Mouse (Mus musculus): ENCODE data around the gene Atp6v1fnb.

The Atp6v1fnb gene

DNA sequence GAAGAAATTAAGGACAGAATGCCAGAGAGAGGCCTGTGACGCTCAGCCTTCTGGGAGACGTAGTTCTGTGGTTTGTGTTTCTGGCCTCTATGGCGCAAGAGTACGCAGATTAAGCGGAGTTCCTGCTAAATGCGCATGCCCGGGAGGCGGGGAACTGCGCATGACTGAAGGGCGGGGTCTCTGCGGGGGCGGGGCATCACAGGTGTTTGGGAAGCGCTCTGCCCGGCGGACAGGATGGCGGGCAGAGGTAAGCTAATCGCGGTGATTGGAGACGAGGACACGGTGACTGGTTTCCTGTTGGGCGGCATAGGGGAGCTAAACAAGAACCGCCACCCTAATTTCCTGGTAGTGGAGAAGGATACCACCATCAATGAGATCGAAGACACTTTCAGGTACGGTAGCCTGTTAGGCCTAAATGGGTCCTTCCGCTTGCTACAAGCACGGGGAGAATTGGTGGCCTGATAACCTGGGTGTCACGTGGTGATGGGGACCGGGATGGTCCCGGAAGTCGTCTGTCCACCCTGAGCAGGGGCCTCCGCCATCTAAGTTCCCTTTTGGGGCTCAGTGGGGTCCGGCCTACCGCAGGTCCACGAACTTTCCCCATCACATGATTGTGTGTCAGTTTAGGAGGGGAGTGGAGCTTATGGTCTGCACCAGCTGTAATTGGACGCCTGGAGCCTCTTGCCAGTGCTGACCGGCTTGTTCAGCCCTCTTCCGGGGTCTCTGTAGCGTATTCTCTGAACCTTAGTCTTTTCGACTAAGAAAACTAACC, 3.5 kb upstream of the Atp6v1fnb start, which contains the start of gene Atp6v1f:
TSS of gene Atp6v1f (plus strand) at position 136 of the 772 bp plus-strand sequence.
- DNase-seq (ENCODE audit: low spot score) = peak; percentile 87

DNA sequence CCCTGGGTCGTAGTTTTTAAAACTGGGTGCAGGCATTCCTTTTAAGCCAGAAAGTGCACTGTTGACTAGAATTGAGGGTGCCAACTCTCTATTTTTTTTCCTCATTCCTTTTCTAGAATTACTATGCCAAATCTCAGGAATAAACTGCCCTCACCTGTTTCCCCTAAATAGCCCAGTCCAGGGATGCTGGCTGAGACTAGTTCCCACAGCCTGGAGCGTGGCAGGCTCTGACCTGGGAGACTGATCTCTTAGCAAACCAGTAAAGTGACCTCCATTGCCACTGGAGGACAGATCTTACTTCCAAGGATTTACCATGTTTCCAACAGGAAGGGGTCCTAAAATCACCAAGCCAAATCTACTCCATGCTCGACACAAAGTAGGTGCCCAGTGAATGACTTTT, 2.4 kb upstream of the Atp6v1fnb start:
- DNase-seq (ENCODE audit: low spot score) = no peak

DNA sequence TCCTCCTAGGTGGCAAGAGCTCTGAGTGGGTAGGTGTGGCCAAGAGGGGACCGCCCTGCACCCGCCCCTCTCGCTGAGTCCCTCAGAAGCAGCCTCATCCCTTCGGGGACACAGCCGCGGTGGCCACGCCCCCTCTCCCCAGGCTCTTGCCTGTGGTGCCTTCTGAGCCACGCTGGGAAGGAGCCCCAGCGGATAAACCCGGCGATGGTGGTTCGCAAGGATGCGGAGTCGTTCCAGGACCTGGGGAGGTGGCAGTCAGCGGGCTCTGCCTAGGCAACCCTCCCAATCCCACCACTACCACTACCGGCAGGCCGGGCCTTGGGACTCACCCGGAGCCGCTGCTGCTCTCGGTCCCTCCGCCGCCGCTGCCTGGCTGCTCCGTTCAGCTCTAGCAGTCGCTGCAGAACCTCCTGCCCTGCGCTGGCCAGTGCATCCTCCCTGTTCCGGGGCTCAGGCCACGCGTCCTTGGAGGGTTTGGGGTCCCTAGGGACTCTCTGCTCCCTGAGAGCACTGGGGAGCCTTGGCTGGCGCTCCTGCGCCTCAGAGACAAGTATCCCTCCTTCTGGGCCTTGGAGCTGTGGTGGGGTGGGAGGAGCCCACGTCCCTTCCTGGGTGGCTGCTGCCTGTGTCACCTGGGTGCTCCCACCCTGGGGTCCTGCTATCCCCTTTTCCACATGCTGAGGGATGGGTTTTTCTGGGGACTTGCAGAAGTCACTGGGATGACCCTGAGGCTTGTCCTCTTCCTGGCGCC, 2.9 kb downstream of the Atp6v1fnb start:
- peak; percentile 65 for DNase-seq (ENCODE audit: low spot score)

DNA sequence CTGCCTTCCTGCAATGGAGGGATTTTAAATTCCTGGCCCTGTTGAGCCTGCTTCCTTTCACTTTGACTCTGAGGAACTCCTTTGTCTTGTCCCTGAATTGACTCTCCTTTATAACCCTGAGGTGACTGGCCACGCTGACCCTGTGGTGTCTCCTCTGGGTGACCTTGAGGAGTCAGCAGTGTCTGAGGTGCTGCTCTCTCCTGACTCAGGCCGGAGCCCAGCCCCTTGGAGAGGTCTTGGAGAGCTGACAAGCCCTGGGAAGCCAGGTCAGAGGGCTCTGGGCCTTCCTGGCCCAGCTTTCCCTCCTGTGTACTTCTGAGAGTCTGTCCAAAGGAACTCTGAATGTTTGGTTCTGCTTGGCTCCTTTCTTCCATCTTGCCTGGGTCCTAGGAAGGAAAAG, 3.5 kb downstream of the Atp6v1fnb start:
- DNase-seq (ENCODE audit: low spot score) = no peak

DNA sequence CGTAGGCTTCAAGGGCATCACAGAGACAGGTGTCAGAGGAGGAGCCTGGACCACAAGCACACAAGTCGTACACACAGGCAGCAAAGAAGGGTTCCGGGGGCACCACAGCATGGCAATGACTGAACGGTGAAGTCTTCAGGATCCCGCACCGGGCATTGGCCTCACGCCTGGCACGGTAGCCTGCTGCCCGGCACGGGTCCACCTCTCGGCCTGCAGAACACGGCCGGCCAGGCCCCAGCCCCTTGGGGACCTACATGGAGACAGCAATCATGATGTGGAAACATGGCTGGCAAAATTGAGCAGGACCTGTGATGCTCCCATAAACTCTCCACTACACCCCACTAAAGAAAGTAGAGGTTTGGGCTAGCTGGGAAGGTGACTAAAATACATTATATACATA, 11.5 kb downstream of the Atp6v1fnb start:
- no peak for DNase-seq (ENCODE audit: low spot score)

DNA sequence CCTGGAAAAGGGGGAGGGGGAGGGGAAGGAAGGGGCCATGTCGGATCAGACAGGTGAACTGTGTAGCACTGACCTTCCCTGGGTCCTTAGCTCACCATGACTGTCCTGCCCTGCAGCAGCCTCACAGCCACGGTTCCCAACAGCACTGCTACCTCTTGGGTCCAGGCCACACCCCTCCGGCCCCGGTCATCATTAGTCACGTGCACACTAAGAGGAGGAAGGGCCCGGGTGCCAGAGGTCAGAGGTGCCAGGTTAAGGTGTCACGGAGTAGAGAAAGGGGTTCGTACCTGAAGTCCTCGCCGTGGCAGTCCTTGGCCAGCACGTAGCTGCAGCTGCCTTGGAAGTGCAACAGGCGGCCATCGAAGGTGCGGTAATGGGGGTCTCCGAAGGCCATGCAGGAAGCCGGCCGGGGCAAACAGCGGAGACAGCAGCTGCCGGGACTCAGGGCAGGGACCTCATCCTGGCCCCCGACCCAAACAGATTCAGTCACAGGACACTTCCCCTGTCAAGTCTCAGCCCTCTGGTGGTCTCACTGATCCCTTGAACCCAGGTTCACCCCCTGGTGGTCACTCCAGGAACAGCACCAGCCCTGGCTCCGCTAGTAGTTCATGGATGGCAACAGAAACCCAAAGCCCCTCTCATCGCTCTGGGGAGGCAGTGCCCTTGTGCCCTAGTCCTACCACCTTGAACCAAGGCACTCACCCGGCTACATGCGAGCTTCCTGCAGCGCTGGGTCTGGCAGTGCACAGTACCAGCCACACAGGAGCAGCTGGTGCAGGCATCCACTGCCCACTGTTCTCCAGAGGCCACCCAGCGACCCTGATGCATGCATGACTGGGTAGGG, 13.7 kb downstream of the Atp6v1fnb start:
- DNase-seq (ENCODE audit: low spot score) = peak; percentile 44

DNA sequence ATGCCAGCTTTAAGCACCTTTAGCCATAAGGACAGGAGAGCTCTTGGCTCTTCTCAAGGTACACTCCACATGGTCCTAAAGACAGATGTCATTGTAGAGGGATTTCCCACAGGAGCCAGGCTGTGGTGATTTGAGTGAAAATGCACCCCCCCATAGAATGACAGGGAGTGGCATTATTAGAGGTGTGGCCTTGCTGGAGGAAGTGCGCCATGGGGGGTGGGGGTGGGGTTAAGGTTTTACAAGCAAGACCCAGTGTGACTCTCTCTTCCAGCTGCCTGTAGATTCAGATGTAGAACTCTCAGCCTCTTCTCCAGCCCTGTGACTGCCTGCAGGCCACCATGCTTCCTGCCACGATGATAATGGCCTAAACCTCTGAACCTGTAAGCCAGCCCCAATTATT, 14.7 kb downstream of the Atp6v1fnb start:
- no peak for DNase-seq (ENCODE audit: low spot score)

DNA sequence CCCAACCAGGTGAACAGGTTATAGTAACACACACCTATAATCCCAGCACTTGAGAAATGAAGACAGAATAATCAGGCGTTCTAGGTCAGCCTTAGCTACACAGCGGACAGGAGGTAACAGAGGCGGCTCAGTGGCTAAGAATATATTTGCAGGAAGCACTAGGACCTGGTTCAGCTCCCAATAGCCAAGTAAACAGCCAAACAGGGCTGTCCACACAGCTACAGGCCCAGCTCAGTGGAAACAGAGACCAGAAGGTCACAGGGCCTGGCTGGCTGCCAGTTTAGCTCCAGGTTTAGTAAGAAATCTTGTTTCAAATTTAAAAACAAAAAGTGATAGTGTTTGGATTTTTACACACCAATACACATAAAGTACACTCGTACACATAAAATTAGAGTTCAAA, 22.9 kb downstream of the Atp6v1fnb start:
- no peak for DNase-seq (ENCODE audit: low spot score)

DNA sequence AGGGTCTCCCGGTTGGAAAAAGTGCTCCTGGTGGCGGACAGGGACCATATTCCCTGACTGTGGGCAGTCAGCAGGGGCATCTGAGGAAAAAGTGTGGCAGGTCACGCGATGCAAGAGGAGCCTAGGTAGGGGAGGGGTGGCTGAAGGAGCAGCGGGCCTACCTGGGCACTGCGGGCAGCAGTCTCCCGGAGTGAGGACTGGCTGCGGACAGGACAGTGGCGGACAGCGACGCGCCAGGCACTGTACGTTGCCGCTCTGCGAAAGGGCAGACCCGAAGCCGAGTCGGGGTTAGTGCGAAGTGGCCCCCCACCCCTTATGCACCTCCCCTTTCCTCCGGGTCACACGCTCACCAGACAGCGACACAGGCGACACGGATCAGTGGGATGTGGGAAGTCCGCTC, 25.0 kb downstream of the Atp6v1fnb start:
- no peak for DNase-seq (ENCODE audit: low spot score)

DNA sequence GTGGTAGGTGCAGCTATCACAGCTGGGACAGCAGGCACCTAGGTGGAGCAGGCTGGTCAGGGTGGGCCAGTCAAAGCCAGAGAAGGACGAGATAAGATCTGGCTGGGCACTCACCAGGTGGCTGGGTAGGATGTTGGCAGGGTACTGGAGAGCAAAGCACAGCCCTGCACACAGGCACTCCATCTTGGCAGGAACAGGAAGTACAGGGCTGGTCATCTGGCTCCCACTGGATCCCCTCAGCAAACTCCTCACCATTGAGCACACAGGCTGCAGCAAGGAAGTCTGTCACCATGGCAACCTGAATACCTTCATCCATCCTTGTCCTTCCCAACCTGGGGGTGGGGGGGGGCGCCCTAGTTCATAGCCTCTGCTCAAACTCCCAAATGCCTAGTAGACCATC, 26.6 kb downstream of the Atp6v1fnb start:
- no peak for DNase-seq (ENCODE audit: low spot score)

DNA sequence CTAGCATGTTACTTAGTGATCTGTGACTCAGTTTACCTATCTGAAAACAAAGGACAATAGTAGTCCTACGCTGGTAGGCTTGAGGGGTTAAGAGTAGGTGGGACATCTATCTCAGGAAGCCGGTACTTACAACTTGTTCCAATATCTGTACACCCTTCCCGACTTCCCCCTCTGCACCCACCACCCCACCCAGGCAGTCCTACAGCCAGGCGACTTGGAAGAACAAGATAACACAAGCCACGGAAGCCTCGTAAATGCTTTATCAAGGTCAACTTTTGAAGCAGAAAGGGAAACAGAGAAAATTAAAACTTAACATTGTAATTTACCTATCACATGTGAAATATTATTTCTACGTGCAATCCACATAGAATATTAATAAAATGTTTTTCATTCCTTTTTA, 28.9 kb downstream of the Atp6v1fnb start:
- no peak for DNase-seq (ENCODE audit: low spot score)

DNA sequence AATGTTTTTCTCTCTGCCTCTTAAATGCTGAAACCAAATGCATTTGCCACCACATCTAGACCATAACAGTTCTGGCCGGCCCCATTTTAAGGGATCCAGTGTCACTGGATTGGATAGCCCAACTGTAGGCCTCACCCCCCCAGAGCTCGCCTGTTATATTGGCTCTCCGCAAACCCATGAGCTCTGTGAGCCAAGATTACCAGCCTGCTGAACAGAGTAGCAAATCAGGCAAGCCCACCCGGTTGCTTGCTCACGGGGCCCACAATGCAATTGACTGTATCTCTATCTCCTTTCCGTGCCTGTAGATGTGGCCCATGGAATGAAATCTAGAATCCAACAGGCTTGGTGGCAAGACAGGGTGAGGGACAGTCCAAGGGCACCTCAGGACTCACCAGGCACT, 29.6 kb downstream of the Atp6v1fnb start:
- DNase-seq (ENCODE audit: low spot score) = no peak

DNA sequence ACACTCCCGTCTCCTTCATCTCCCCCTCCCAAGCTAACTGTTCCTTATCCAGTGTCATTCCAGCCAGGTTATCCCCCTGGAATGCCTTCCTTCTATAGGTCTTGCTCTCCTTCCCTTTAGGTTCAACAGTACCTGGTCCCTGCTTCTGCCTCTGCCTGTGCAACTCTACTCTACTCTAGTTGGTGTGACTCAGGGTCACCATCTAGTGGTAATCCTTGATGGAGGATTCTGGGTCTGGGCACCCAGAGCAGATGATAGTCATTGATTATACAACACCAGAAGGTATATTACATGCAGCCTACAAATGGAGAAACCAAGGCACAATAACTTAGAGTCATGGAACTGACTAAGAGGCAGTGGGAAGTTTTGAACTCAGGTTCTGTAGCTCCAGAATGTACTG, 30.4 kb downstream of the Atp6v1fnb start:
- DNase-seq (ENCODE audit: low spot score) = no peak

DNA sequence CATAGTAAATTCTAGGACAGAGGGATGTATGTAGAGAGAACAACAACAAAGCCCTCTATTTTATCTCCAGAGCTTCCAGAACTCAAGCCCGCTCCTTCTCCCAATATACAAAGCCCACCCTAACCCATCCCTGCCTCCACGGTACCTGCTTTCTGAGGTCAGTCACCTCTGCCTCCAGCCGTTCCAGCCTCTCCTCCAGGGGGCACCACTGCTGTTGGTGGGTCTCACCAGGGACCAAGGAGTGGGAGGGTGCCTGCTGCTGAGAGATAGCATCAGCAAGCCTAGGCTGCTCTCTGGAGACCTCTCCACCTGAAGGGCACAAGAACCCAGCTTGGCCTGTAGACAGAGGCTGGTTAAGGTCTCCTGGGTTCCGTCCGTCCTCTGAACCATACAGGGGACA, 34.3 kb downstream of the Atp6v1fnb start:
- DNase-seq (ENCODE audit: low spot score) = no peak

DNA sequence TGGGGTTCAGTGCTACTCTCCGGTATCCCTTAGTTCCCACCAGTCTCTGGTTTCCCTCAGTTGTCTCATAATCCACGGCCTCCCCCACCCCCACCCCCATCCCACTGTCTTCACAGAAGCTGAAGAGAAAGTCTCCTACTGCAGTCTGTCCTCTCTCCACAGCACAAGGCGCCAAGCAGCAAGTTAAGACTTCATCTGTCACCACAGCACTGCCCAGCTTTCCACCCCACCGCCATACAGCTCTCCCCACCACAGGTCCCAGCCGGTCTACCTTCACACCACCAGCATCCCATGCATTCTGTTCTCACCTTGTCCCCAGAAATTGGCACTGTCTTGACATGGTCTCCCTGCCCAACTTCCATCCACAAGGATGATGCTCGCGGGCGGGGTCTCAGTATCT, 35.6 kb downstream of the Atp6v1fnb start:
- no peak for DNase-seq (ENCODE audit: low spot score)

DNA sequence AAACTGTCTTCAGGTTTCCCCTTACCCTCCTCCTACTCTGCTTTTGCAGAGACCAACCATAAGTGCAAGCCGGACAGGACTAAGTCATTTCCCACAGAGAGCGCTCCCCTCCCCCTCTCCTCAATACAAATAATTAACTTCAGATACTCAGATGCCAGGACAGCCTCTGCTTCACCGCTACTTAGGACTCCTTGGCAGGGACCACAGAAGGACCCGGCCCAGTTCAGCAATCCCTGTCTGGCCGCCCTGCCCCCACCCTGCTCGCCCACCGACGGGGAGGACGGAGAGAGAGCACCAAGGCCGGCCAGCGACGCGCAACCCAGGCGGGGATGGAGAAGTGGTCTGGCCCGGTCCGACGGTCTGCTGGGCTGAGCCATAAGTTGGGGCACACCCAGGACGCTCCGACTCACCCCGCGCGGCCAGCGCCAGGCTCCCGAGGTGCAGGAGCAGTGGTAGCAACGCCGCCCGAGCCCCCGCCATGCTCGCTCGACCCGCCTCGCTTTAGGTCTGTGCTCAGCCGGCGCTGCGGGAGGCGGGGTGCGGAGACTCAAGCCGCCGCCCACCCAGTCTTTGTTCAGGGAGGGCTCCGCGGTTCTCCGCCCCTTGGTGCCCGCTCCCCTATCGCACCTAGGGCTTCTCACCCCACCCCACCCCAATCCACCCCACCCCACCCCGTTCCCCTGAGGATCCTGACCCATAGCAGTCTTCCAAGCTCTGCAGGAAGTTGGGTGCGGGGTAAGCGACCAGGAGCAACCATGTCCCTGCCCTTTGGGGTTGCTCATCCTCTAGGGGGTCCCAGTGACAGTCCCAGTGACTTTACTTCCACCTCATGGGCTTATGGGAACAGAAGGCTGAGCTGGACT, 36.4 kb downstream of the Atp6v1fnb start, which contains the start of gene Kcp:
TSS of gene Kcp (minus strand) at position 506 of the 863 bp plus-strand sequence.
- DNase-seq (ENCODE audit: low spot score) = no peak

DNA sequence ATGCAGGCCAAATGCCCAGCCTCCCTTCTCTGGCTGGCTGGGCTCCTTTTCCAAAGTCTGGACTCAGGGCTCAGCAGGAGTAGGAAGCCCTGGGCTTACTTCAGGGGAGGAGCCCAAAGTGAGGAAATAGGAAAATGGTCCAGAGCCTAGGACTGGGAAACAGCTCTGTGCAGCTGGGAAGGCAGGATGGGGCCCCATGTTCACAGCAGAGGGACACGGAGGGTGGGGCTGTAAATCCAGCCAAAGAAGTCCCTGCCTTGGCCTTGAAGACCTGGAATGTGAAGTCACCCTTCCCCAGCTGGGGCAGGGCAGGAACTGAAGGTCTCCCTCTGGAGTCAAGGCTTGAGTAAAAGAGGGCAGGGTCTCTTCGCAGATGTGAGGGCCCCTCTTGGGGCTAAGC, 37.8 kb downstream of the Atp6v1fnb start:
- no peak for DNase-seq (ENCODE audit: low spot score)

DNA sequence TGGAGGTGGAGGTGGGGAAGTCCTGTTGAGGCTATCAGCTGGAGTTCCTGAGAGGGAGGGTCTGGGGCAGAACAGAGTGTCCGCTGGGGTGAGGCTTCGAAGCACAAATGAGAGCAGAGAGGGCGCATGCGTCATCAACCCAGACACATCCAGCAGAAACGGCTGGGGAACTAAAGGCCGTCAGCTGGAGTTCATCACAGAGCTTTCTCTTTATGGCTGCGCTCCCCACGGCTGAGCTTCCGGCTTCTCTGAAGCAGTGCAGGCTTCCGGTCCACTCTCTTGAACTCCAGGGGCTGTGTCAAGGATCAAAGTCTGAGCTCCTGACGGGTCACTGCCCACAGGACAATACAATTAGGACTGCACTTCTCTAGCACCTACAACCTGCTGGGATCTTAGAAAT, 42.0 kb downstream of the Atp6v1fnb start:
- DNase-seq (ENCODE audit: low spot score) = no peak

DNA sequence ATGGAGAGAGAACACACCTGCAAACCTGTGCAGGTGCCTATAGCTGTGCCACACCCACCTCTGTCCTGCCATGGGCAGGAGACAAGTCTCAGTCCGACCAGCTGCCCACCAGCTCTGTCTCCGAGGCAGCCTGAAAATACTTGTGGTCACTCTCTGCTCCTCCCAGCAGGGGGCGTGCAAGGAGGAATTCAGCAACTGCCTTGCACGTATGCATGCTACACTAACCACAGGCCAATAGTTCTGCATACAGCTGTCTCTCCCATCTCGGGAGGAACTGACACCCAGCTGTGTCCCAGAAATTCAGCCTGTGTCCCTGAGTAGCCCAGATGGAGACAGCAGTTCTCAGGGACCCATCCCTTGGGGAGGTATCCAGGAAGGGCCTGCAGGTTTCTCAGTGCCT, 45.9 kb downstream of the Atp6v1fnb start:
- peak; percentile 53 for DNase-seq (ENCODE audit: low spot score)

DNA sequence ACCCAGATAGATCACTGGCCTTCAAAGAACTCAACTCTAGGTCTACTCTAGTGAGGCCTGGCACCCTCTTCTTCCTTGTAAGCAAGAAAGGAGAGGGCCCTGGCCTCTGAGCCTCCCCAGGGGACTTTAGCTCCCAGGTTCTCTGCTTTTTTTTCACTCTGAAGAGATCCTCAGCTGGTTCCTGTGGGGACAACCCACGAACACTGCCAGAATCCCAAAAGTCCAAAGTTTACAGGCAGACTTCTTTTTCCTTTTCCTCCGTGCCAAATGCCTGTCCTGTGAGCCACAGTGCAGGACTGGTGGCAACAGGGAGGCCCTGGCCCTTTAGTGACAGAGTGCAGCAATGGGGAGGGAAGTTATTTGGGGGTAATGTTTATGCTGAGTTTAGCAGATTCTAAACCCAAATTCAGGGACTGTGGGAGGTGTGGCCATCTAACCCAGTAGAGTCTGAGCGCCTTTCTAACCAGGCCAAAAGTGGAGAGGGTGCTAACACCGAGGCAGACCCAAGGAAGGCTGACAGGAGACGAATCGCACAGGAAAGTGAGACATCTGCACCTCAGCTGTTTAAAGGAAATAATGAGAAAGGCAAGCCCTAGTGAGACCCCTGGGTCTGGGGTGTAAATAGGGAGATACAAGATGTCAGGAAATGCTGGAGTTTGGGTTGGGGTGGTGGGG, 51.5 kb downstream of the Atp6v1fnb start:
- DNase-seq (ENCODE audit: low spot score) = no peak

All from spleen, adult 12 weeks (tissue).